Mouse (Mus musculus) liver, embryonic 15.5 days (tissue): Measurements from ENCODE around the gene Tnnt2. TPM values are rescaled to one million over a fixed set of nuclear protein-coding genes. Genes with fewer than 3 reads are reported as not detected.

Experiments
- ATAC-seq: fragments of 200-750 bp; cut with Nextera tagmentation; 2 replicates; pipeline ENCODE4 v1.8.0; 2017; ENCODE audit warnings: moderate number of reproducible peaks, mild to moderate bottlenecking, moderate library complexity; ENCODE audit not compliant: insufficient read depth
- H3K27ac ChIP-seq: fragments of 300-500 bp; sonication (generic); replicated peaks from 2 replicates; pipeline ENCODE4 v1.5.1; 2015; ENCODE audit warnings: mild to moderate bottlenecking, inconsistent platforms
- H3K27me3 ChIP-seq: fragments of 300-500 bp; sonication (generic); 2 replicates; pipeline ENCODE4 v1.6.1; 2015; ENCODE audit warnings: mild to moderate bottlenecking, inconsistent platforms
- H3K36me3 ChIP-seq: fragments of 300-500 bp; sonication (generic); replicated peaks from 2 replicates; pipeline ENCODE4 v1.6.1; 2015; ENCODE audit warnings: moderate library complexity, mild to moderate bottlenecking, inconsistent platforms
- H3K4me1 ChIP-seq: fragments of 300-500 bp; sonication (generic); replicated peaks from 2 replicates; pipeline ENCODE4 v1.6.1; 2015; ENCODE audit warnings: inconsistent platforms
- H3K4me2 ChIP-seq: fragments of 300-500 bp; sonication (generic); 2 replicates; pipeline ENCODE4 v1.6.1; 2015; ENCODE audit warnings: moderate library complexity, mild to moderate bottlenecking, inconsistent platforms
- H3K4me3 ChIP-seq: fragments of 300-500 bp; sonication (generic); replicated peaks from 2 replicates; pipeline ENCODE4 v1.5.1; 2015; ENCODE audit warnings: mild to moderate bottlenecking, inconsistent platforms
- H3K9ac ChIP-seq: fragments of 300-500 bp; sonication (generic); 2 replicates; pipeline ENCODE4 v1.6.1; 2015; ENCODE audit warnings: moderate library complexity, mild to moderate bottlenecking, inconsistent platforms
- H3K9me3 ChIP-seq: fragments of 300-500 bp; sonication (generic); replicated peaks from 2 replicates; pipeline ENCODE4 v1.6.1; 2016; ENCODE audit warnings: inconsistent platforms
- WGBS: fragments of 180-500 bp; shearing (Covaris S2); methylation state at CpG from one replicate; pipeline ENCODE4 v1.1.7; 2015; ENCODE audit warnings: mixed read lengths; ENCODE audit not compliant: insufficient replicate concordance; 5-methylcytosine and 5-hydroxymethylcytosine counted together
- polyA plus RNA-seq: library from polyadenylated mRNA; unstranded; fragments of >200 nt; fragmentation: Nextera tagmentation; extraction: Ambion mirVana; gene quantifications from 2 replicates; pipeline ENCODE4 v1.2.1, GENCODE M21; 2015

The Tnnt2 gene
- polyA plus RNA-seq, 1 experiment from 2014 or later = 11.4 TPM

GRCm38 (mm10) chr1:135858533-135858932 is 22.4 kb downstream of the Tnnt2 start:
- Histone ChIP-seq H3K27ac (no peak overlapping the region), H3K27me3 (peaks cover 21% of the 10 kb centered on the region), H3K9me3 (no peaks in the 10 kb centered on the region), H3K9ac (no peak overlapping the region), H3K4me1 (peaks cover 15% of the 10 kb centered on the region), H3K36me3 (no peaks in the 10 kb centered on the region), H3K4me2 (no peak overlapping the region), H3K4me3 (no peak overlapping the region)
- 69% methylated on average over 7 of the region's 7 CpGs for WGBS
- no peak for ATAC-seq

GRCm38 (mm10) chr1:135861091-135861490 is 24.9 kb downstream of the Tnnt2 start:
- Histone ChIP-seq H3K27ac (no peak overlapping the region), H3K4me3 (no peak overlapping the region), H3K36me3 (no peaks in the 10 kb centered on the region), H3K9me3 (no peaks in the 10 kb centered on the region), H3K27me3 (peaks cover 35% of the 10 kb centered on the region), H3K9ac (no peak overlapping the region), H3K4me2 (no peak overlapping the region), H3K4me1 (peaks cover 13% of the 10 kb centered on the region)
- WGBS = 51% methylated on average over 5 of the region's 5 CpGs
- ATAC-seq = no peak

- ATAC-seq = no peak
- H3K4me1 ChIP-seq = peaks cover 10% of the 10 kb centered on the region
- H3K4me3 ChIP-seq = no peak overlapping the region
- no peak overlapping the region for H3K9ac ChIP-seq
- H3K27ac ChIP-seq = no peak overlapping the region
- H3K36me3 ChIP-seq = no peaks in the 10 kb centered on the region
- no peaks in the 10 kb centered on the region for H3K9me3 ChIP-seq
- 45% methylated on average over 9 of the region's 9 CpGs for WGBS
- peaks cover 44% of the 10 kb centered on the region for H3K27me3 ChIP-seq
- no peak overlapping the region for H3K4me2 ChIP-seq
These were observed 25.9 kb downstream of the Tnnt2 start for GRCm38 (mm10) chr1:135861980-135862552.

- peaks cover 5% of the 10 kb centered on the region for H3K4me1 ChIP-seq
- ATAC-seq = no peak
- 49% methylated on average over 5 of the region's 5 CpGs for WGBS
These were observed 26.4 kb downstream of the Tnnt2 start for GRCm38 (mm10) chr1:135862561-135862960.

GRCm38 (mm10) chr1:135863786-135864335 is 27.7 kb downstream of the Tnnt2 start:
- H3K9ac ChIP-seq = no peak overlapping the region
- 0 out of 2 replicates have a peak, but pooled peaks cover 3% of the 10 kb centered on the region for H3K4me1 ChIP-seq
- no peaks in the 10 kb centered on the region for H3K36me3 ChIP-seq
- peaks cover 51% of the 10 kb centered on the region for H3K27me3 ChIP-seq
- no peak overlapping the region for H3K4me3 ChIP-seq
- H3K9me3 ChIP-seq = no peaks in the 10 kb centered on the region
- H3K27ac ChIP-seq = no peak overlapping the region
- H3K4me2 ChIP-seq = no peak overlapping the region
- 59% methylated on average over 9 of the region's 9 CpGs for WGBS
- ATAC-seq = no peak

More at GRCm38 (mm10) chr1:135862561-135862960, 26.4 kb downstream of the Tnnt2 start:
- Histone ChIP-seq H3K4me3 (no peak overlapping the region), H3K27ac (no peak overlapping the region), H3K9me3 (no peaks in the 10 kb centered on the region), H3K9ac (no peak overlapping the region), H3K36me3 (no peaks in the 10 kb centered on the region), H3K27me3 (peaks cover 44% of the 10 kb centered on the region), H3K4me2 (no peak overlapping the region)

- ATAC-seq = no peak
- peaks cover 51% of the 10 kb centered on the region for H3K27me3 ChIP-seq
- 50% methylated on average over 6 of the region's 6 CpGs for WGBS
These were observed 28.7 kb downstream of the Tnnt2 start for GRCm38 (mm10) chr1:135864830-135865229.

GRCm38 (mm10) chr1:135865518-135866194 is 29.5 kb downstream of the Tnnt2 start:
- no peak for ATAC-seq
- no peak overlapping the region for H3K27ac ChIP-seq
- no peaks in the 10 kb centered on the region for H3K9me3 ChIP-seq
- H3K36me3 ChIP-seq = no peaks in the 10 kb centered on the region
- no peak overlapping the region for H3K9ac ChIP-seq
- H3K4me2 ChIP-seq = no peak overlapping the region
- H3K4me3 ChIP-seq = no peak overlapping the region
- 47% methylated on average over 19 of the region's 19 CpGs for WGBS
- 0 out of 2 replicates have a peak, but pooled peaks cover 3% of the 10 kb centered on the region for H3K4me1 ChIP-seq
- peaks cover 47% of the 10 kb centered on the region for H3K27me3 ChIP-seq

More at GRCm38 (mm10) chr1:135864830-135865229, 28.7 kb downstream of the Tnnt2 start:
- no peak overlapping the region for H3K4me2 ChIP-seq
- no peak overlapping the region for H3K9ac ChIP-seq
- 0 out of 2 replicates have a peak, but pooled peaks cover 3% of the 10 kb centered on the region for H3K4me1 ChIP-seq
- no peak overlapping the region for H3K4me3 ChIP-seq
- no peaks in the 10 kb centered on the region for H3K36me3 ChIP-seq
- no peaks in the 10 kb centered on the region for H3K9me3 ChIP-seq
- no peak overlapping the region for H3K27ac ChIP-seq

GRCm38 (mm10) chr1:135868570-135868969 is 32.4 kb downstream of the Tnnt2 start:
- H3K9ac ChIP-seq = no peak overlapping the region
- H3K4me2 ChIP-seq = no peak overlapping the region
- H3K27ac ChIP-seq = no peak overlapping the region
- 65% methylated on average over 6 of the region's 6 CpGs for whole genome bisulfite sequencing
- 0 out of 2 replicates have a peak, but pooled peaks cover 3% of the 10 kb centered on the region for H3K4me1 ChIP-seq
- peaks cover 37% of the 10 kb centered on the region for H3K27me3 ChIP-seq
- ATAC-seq = no peak
- no peak overlapping the region for H3K4me3 ChIP-seq
- H3K9me3 ChIP-seq = no peaks in the 10 kb centered on the region
- H3K36me3 ChIP-seq = no peaks in the 10 kb centered on the region

- no peak overlapping the region for H3K27ac ChIP-seq
- H3K36me3 ChIP-seq = no peaks in the 10 kb centered on the region
- H3K4me1 ChIP-seq = no peaks in the 10 kb centered on the region
- WGBS = 56% methylated on average over 4 of the region's 4 CpGs
- no peak for ATAC-seq
- no peaks in the 10 kb centered on the region for H3K9me3 ChIP-seq
- H3K4me3 ChIP-seq = no peak overlapping the region
- no peak overlapping the region for H3K9ac ChIP-seq
- H3K4me2 ChIP-seq = no peak overlapping the region
- H3K27me3 ChIP-seq = peaks cover 20% of the 10 kb centered on the region
These were observed 36.8 kb downstream of the Tnnt2 start for GRCm38 (mm10) chr1:135872991-135873390.

- 51% methylated on average over 2 of the region's 2 CpGs for WGBS
- ATAC-seq = no peak
- no peaks in the 10 kb centered on the region for H3K9me3 ChIP-seq
These were observed 41.1 kb downstream of the Tnnt2 start for GRCm38 (mm10) chr1:135877248-135877647.

GRCm38 (mm10) chr1:135882385-135883109 is 46.4 kb downstream of the Tnnt2 start:
- ATAC-seq = no peak

More at GRCm38 (mm10) chr1:135877248-135877647, 41.1 kb downstream of the Tnnt2 start:
- Histone ChIP-seq H3K27ac (no peak overlapping the region), H3K4me3 (no peak overlapping the region), H3K4me1 (no peaks in the 10 kb centered on the region), H3K27me3 (peaks cover 27% of the 10 kb centered on the region), H3K36me3 (no peaks in the 10 kb centered on the region), H3K9ac (no peak overlapping the region), H3K4me2 (no peak overlapping the region)

More at GRCm38 (mm10) chr1:135882385-135883109, 46.4 kb downstream of the Tnnt2 start:
- Histone ChIP-seq H3K27ac (no peak overlapping the region), H3K9me3 (no peaks in the 10 kb centered on the region), H3K4me3 (no peak overlapping the region), H3K36me3 (no peaks in the 10 kb centered on the region), H3K9ac (no peak overlapping the region), H3K4me1 (no peaks in the 10 kb centered on the region), H3K4me2 (no peak overlapping the region), H3K27me3 (peaks cover 40% of the 10 kb centered on the region)
- WGBS = 47% methylated on average over 10 of the region's 10 CpGs
